In genomic region chr3:129936561-129936960, GRCm38 (mm10) we compare ENCODE assay signal across 17 mouse cellular contexts. TPM values are rescaled to one million over a fixed set of nuclear protein-coding genes. Genes with fewer than 3 reads are reported as not detected.
DNase-seq lines count a peak whose midpoint lies in the region; ATAC-seq and TF ChIP-seq lines count a peak whose summit lies in the region.
"Had no signal": no experiment of that assay in that cellular context is flagged by ENCODE, and none has a peak within 500 bp of the region (broad histone marks: within the 10 kb centered on the region; RNA-seq: fewer than 3 reads in every experiment).

No protein-coding gene starts in this region.

- peak; percentile 85 for ATAC-seq in megakaryocyte progenitor cell, adult 5-6 weeks (replicated peaks; ENCODE audit: poor library complexity)
- ATAC-seq in liver, embryonic 11.5 days (replicated peaks; ENCODE audit: low FRiP score): no peak
- ATAC-seq: activated CD4-positive, CD25-positive, alpha-beta regulatory T cell, adult 4 months; inflammation-experienced regulatory T-cells, adult 6 months had no signal

- peak; percentile 33 for DNase-seq in adrenal gland, adult 8-10 months
- no peak for DNase-seq in adrenal gland, adult 18-20 months (ENCODE audit: low spot score in 2 of 2)
- peak; percentile 34 for DNase-seq in brain, embryonic 14.5 days (ENCODE audit: low read depth)
- DNase-seq in right cerebral cortex, postnatal 36 days (ENCODE audit: low spot score in 2 of 2): no peak
- DNase-seq in gastrocnemius, postnatal 25 days: no peak
- no peak for DNase-seq in liver, embryonic 11.5 days (ENCODE audit: low spot score)
- DNase-seq: cerebellum, adult 11-12 months; embryo, embryonic 11 days; kidney, postnatal 36 days; liver had no signal

- no peaks in the 10 kb centered on the region for H3K79me2 ChIP-seq in C2C12 (ENCODE audit: control insufficient read depth, insufficient read depth)

- no peak overlapping the region for H3K4me2 ChIP-seq in liver, embryonic 11.5 days
- H3K4me2 ChIP-seq: heart, embryonic 12.5 days had no signal

- H3K27me3 ChIP-seq in C2C12 (ENCODE audit: control insufficient read depth, insufficient read depth, insufficient read length): no peaks in the 10 kb centered on the region
- no peaks in the 10 kb centered on the region for H3K27me3 ChIP-seq in liver, embryonic 11.5 days (replicated peaks; ENCODE audit: control insufficient read depth, insufficient read depth, low read length)
- H3K27me3 ChIP-seq: heart, embryonic 12.5 days had no signal

- H3K4me3 ChIP-seq in C2C12 (ENCODE audit: insufficient read depth, poor library complexity, severe bottlenecking): no peak overlapping the region
- H3K4me3 ChIP-seq in liver, embryonic 11.5 days (ENCODE audit: low read depth, low read length): no peak overlapping the region
- H3K4me3 ChIP-seq: heart, embryonic 12.5 days; megakaryocyte, embryonic 14.5 days had no signal

- no peaks in the 10 kb centered on the region for H3K4me1 ChIP-seq in liver, embryonic 11.5 days (replicated peaks; ENCODE audit: control insufficient read depth, insufficient read depth, low read length)
- H3K4me1 ChIP-seq: heart, embryonic 12.5 days; megakaryocyte, embryonic 14.5 days had no signal

- no peak overlapping the region for H3K9ac ChIP-seq in liver, embryonic 11.5 days (ENCODE audit: low read depth, low read length)
- H3K9ac ChIP-seq: heart, embryonic 12.5 days had no signal

- H3K9me3 ChIP-seq in liver, embryonic 11.5 days (ENCODE audit: control insufficient read depth, low read length): no peaks in the 10 kb centered on the region
- H3K9me3 ChIP-seq: G1E; heart, embryonic 12.5 days; megakaryocyte, embryonic 14.5 days had no signal

- no peaks in the 10 kb centered on the region for H3K79me3 ChIP-seq in C2C12 (ENCODE audit: low read depth)

- no peak overlapping the region for H3K27ac ChIP-seq in liver, embryonic 11.5 days (ENCODE audit: low read depth, low read length)

- no peak for TF ChIP-seq POLR2A in brain, embryonic 14.5 days (IDR thresholded peaks at IDR 0.05; ENCODE audit: borderline replicate concordance, extremely low read depth, insufficient read depth, insufficient read length, poor library complexity, severe bottlenecking)

- 61% methylated on average over 9 of the region's 9 CpGs for WGBS in liver, embryonic 11.5 days

- no peak overlapping the region for H3ac ChIP-seq in C2C12 (ENCODE audit: control insufficient read depth, insufficient read length, low read depth)

- no peaks in the 10 kb centered on the region for H3K36me3 ChIP-seq in C2C12 (ENCODE audit: control insufficient read depth, insufficient read depth)
- H3K36me3 ChIP-seq in liver, embryonic 11.5 days (ENCODE audit: control insufficient read depth, insufficient read depth, low read length): no peaks in the 10 kb centered on the region
- H3K36me3 ChIP-seq: G1E; heart, embryonic 12.5 days had no signal

- no peak for TF ChIP-seq CTCF in C2C12 (IDR thresholded peaks at IDR 0.05; ENCODE audit: control insufficient read depth, insufficient read depth, insufficient read length)
- TF ChIP-seq CTCF in brain, embryonic 14.5 days (IDR thresholded peaks at IDR 0.05; ENCODE audit: borderline replicate concordance, extremely low read depth, insufficient read depth, insufficient read length): no peak

TF ChIP-seq in C2C12, 6 proteins besides CTCF, POLR2A, EP300 and RAD21:
- TF ChIP-seq MYOD1 (IDR thresholded peaks at IDR 0.05; ENCODE audit: control insufficient read depth, insufficient read length, low read depth) (no peak), CEBPB (IDR thresholded peaks at IDR 0.05; ENCODE audit: low read depth) (peak; percentile 25), MYOG (IDR thresholded peaks at IDR 0.05; ENCODE audit: control insufficient read depth, extremely low read depth, insufficient read length) (no peak)

RNA-seq across cellular contexts. Expression of gene Mcub, which starts 33.4 kb away (rescaled TPM):
- total RNA-seq in adrenal gland, adult 8-10 months (2022): 10 to 100 TPM; 10.2 to 20.6 (median 11.2) TPM
- 10 to 100 TPM in 1 of 2 experiments, 1 to 10 TPM in 1; 7.7 to 13.1 TPM for total RNA-seq in adrenal gland, adult 18-20 months (2021)
- polyA plus RNA-seq in C2C12 (2012; fragmentation: generic; extraction: Trizol): 11.0 TPM
- polyA plus RNA-seq in brain, embryonic 14.5 days (2012; rRNA removed): 3.0 and 3.8 TPM in 2 replicates
- total RNA-seq in megakaryocyte progenitor cell, adult 5-6 weeks (2015): 3.3 TPM in 2 replicates
- total RNA-seq in megakaryocyte progenitor cell, adult 5-6 weeks (2017): 4.2 and 4.4 TPM in 2 replicates
- 1 to 10 TPM; 1.0 to 1.4 TPM for total RNA-seq in gastrocnemius, postnatal 25 days (2021)
- polyA plus RNA-seq in liver, embryonic 11.5 days (2014; fragmentation: Nextera tagmentation; extraction: Ambion mirVana): 3.5 and 4.3 TPM in 2 replicates
- total RNA-seq: G1E had no signal
- polyA plus RNA-seq: G1E had no signal

RNA-seq across cellular contexts. Expression of gene Casp6, which starts 35.3 kb away (rescaled TPM):
- 10 to 100 TPM; 42.7 to 54.2 (median 47.8) TPM for total RNA-seq in adrenal gland, adult 8-10 months (2022)
- 10 to 100 TPM; 20.2 to 39.4 TPM for total RNA-seq in adrenal gland, adult 18-20 months (2021)
- 16.7 TPM for polyA plus RNA-seq in C2C12 (2012; fragmentation: generic; extraction: Trizol)
- 26.4 and 38.0 TPM in 2 replicates for polyA plus RNA-seq in brain, embryonic 14.5 days (2012; rRNA removed)
- total RNA-seq in megakaryocyte progenitor cell, adult 5-6 weeks (2015): 16.2 and 16.3 TPM in 2 replicates
- 9.3 and 13.3 TPM in 2 replicates for total RNA-seq in megakaryocyte progenitor cell, adult 5-6 weeks (2017)
- 1 to 10 TPM; 3.2 to 3.6 TPM for total RNA-seq in gastrocnemius, postnatal 25 days (2021)
- polyA plus RNA-seq in liver, embryonic 11.5 days (2014; fragmentation: Nextera tagmentation; extraction: Ambion mirVana): 80.7 and 82.4 TPM in 2 replicates

RNA-seq across cellular contexts. Expression of gene Pla2g12a, which starts 58.2 kb away (rescaled TPM):
- 10 to 100 TPM; 38.3 to 48.4 (median 42.9) TPM for total RNA-seq in adrenal gland, adult 8-10 months (2022)
- 10 to 100 TPM; 44.9 to 49.5 TPM for total RNA-seq in adrenal gland, adult 18-20 months (2021)
- 20.3 TPM for polyA plus RNA-seq in C2C12 (2012; fragmentation: generic; extraction: Trizol)
- 23.5 and 23.9 TPM in 2 replicates for polyA plus RNA-seq in brain, embryonic 14.5 days (2012; rRNA removed)
- total RNA-seq in megakaryocyte progenitor cell, adult 5-6 weeks (2015): 32.2 and 40.1 TPM in 2 replicates
- 24.3 and 31.3 TPM in 2 replicates for total RNA-seq in megakaryocyte progenitor cell, adult 5-6 weeks (2017)
- total RNA-seq in gastrocnemius, postnatal 25 days (2021): 10 to 100 TPM; 58.3 to 84.7 TPM
- polyA plus RNA-seq in liver, embryonic 11.5 days (2014; fragmentation: Nextera tagmentation; extraction: Ambion mirVana): 164 and 179 TPM in 2 replicates

Comparison
In these comparisons a context has a peak if more than half of its experiments do, and no peak if none do; other contexts are left out.
1. DNase-seq: peak in adrenal gland, adult 8-10 months (single experiment) and brain, embryonic 14.5 days (single experiment); none in adrenal gland, adult 18-20 months (0 of 2), right cerebral cortex, postnatal 36 days (0 of 2), gastrocnemius, postnatal 25 days (single experiment) and liver, embryonic 11.5 days (single experiment).